Mouse (Mus musculus) liver, embryonic 11.5 days (tissue): ENCODE data around the gene Syn3. TPM values are rescaled to one million over a fixed set of nuclear protein-coding genes. Genes with fewer than 3 reads are reported as not detected.

Experiments
- ATAC-seq: fragments of 200-750 bp; cut with Nextera tagmentation; replicated peaks from 2 replicates; pipeline ENCODE4 v1.8.0; 2017; ENCODE audit warnings: moderate number of reproducible peaks, mild to moderate bottlenecking, moderate TSS enrichment, moderate library complexity; ENCODE audit not compliant: low FRiP score
- DNase-seq: peaks from one replicate; pipeline ENCODE4 v3.0.0-alpha.2; 2017; ENCODE audit warnings: low spot score
- H3K27ac ChIP-seq: fragments of 300-500 bp; sonication (generic); 2 replicates; pipeline ENCODE4 v1.5.1; 2014; ENCODE audit warnings: mild to moderate bottlenecking, low read depth, low read length, control low read depth
- H3K27me3 ChIP-seq: fragments of 300-500 bp; sonication (generic); replicated peaks from 2 replicates; pipeline ENCODE4 v1.6.1; 2014; ENCODE audit warnings: low read length, mixed read lengths; ENCODE audit not compliant: control insufficient read depth, insufficient read depth
- H3K36me3 ChIP-seq: fragments of 300-500 bp; sonication (generic); 2 replicates; pipeline ENCODE4 v1.6.1; 2014; ENCODE audit warnings: mild to moderate bottlenecking, low read length, moderate library complexity, mixed read lengths; ENCODE audit not compliant: control insufficient read depth, insufficient read depth
- H3K4me1 ChIP-seq: fragments of 300-500 bp; sonication (generic); replicated peaks from 2 replicates; pipeline ENCODE4 v1.6.1; 2014; ENCODE audit warnings: low read length, mixed read lengths; ENCODE audit not compliant: control insufficient read depth, insufficient read depth
- H3K4me2 ChIP-seq: fragments of 300-500 bp; sonication (generic); 2 replicates; pipeline ENCODE4 v1.6.1; 2014; ENCODE audit warnings: mild to moderate bottlenecking, control low read depth, moderate library complexity
- H3K4me3 ChIP-seq: fragments of 300-500 bp; sonication (generic); 2 replicates; pipeline ENCODE4 v1.5.1; 2014; ENCODE audit warnings: low read depth, low read length, control low read depth
- H3K9ac ChIP-seq: fragments of 300-500 bp; sonication (generic); 2 replicates; pipeline ENCODE4 v1.6.1; 2014; ENCODE audit warnings: low read depth, low read length, control low read depth
- H3K9me3 ChIP-seq: fragments of 300-500 bp; sonication (generic); 2 replicates; pipeline ENCODE4 v1.6.1; 2016; ENCODE audit warnings: low read length, inconsistent platforms, mixed read lengths; ENCODE audit not compliant: control insufficient read depth
- WGBS: fragments of 180-500 bp; shearing (Covaris S2); extraction: QIAGEN DNeasy Blood & Tissue Kit; methylation state at CpG from one replicate; pipeline ENCODE4 v1.1.7; 2014; 5-methylcytosine and 5-hydroxymethylcytosine counted together
- polyA plus RNA-seq: library from polyadenylated mRNA; unstranded; fragments of >200 nt; fragmentation: Nextera tagmentation; extraction: Ambion mirVana; gene quantifications from 2 replicates; pipeline ENCODE4 v1.2.1, GENCODE M21; 2014

Gene Syn3
- polyA plus RNA-seq, 1 experiment from 2014 or later = 0.58 TPM

- Histone ChIP-seq H3K9me3 (no peaks in the 10 kb centered on the region), H3K27ac (no peak overlapping the region), H3K4me3 (no peak overlapping the region), H3K4me1 (no peaks in the 10 kb centered on the region), H3K4me2 (no peak overlapping the region), H3K36me3 (no peaks in the 10 kb centered on the region), H3K27me3 (no peaks in the 10 kb centered on the region), H3K9ac (no peak overlapping the region)
- DNase-seq = no peak
- WGBS = 78% methylated on average over 5 of the region's 5 CpGs
- ATAC-seq = no peak
Observed at GRCm38 (mm10) chr10:86475270-86475669, 23.4 kb downstream of the Syn3 start.

- WGBS = 63% methylated on average over 8 of the region's 8 CpGs
- no peaks in the 10 kb centered on the region for H3K36me3 ChIP-seq
- DNase-seq = no peak
- H3K27me3 ChIP-seq = no peaks in the 10 kb centered on the region
- H3K9ac ChIP-seq = no peak overlapping the region
- no peak for ATAC-seq
- no peaks in the 10 kb centered on the region for H3K4me1 ChIP-seq
- no peak overlapping the region for H3K27ac ChIP-seq
- no peak overlapping the region for H3K4me2 ChIP-seq
- no peaks in the 10 kb centered on the region for H3K9me3 ChIP-seq
- no peak overlapping the region for H3K4me3 ChIP-seq
Observed at GRCm38 (mm10) chr10:86474176-86475154, 24.2 kb downstream of the Syn3 start.

DNA sequence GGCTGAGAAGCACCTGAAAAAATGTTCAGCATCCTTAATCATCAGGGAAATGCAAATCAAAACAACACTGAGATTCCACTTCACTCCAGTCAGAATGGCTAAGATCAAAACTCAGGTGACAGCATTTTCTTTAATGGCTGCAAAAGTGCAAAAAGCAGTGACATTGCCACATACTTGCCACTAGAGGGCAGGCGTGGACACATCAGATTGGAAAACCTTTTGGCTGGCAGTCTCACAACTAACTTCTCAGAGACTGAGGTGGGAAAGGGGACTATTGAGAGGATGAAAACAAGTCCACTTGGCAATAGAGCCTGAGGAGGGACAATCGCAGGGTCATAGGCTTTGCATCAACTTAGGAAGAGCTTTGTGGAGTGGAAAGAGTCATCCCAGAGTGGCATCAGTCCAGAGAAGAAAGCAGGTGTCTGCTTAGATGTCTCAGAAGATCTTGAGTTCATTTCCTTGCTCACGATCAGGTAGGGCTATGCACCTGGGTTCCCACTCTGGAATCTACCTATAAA, 25.0 kb downstream of the Syn3 start:
- 34% methylated on average over 3 of the region's 3 CpGs for WGBS
- no peak overlapping the region for H3K4me2 ChIP-seq
- DNase-seq = no peak
- no peaks in the 10 kb centered on the region for H3K9me3 ChIP-seq
- no peaks in the 10 kb centered on the region for H3K27me3 ChIP-seq
- H3K9ac ChIP-seq = no peak overlapping the region
- H3K4me1 ChIP-seq = no peaks in the 10 kb centered on the region
- no peaks in the 10 kb centered on the region for H3K36me3 ChIP-seq
- no peak for ATAC-seq
- H3K27ac ChIP-seq = no peak overlapping the region
- no peak overlapping the region for H3K4me3 ChIP-seq

DNA sequence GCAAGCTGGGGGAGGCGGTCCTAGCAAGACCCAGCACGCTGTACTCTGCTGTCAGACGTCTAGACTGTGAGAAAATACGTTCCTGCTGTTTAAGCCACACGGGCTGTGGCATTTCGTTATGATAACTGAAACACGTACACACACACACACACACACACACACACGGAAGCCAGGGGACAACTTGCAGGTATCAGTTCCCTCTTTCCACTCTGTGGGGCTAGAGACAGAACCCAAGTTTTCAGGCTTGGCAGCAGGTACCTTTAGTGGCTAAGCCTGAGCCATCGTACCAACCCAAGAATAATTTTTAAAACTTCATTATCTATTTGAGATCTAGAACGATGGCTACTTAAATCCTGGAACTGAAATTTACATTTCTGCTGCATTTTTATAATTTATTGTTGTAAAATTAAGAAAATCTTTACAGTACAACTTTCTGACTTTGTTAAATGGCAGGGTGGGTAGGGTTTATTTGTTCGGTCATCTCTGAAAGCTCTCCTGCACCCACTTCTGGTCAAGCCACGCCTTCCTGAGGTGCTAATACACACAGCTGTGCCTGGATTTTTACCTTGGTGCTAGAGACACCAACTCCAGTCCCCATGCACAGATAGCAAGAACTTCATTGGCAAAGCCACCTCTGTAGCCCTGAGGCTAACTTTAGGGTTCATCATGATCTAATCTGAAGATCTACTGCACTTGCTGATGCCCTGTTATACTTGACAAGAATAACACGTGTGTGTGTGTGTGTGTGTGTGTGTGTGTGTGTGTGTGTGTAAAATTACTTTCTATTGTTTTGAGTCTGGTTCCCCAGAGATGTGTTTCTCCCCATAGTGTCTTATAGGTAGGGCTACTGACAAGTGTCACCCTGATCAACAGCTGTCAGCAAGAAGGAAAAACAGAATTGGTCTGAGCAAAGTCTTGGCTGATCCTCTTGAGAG, 29.8 kb downstream of the Syn3 start:
- Histone ChIP-seq H3K27ac (no peak overlapping the region), H3K4me3 (no peak overlapping the region), H3K9ac (no peak overlapping the region), H3K27me3 (no peaks in the 10 kb centered on the region), H3K9me3 (no peaks in the 10 kb centered on the region), H3K36me3 (no peaks in the 10 kb centered on the region), H3K4me1 (no peaks in the 10 kb centered on the region), H3K4me2 (no peak overlapping the region)
- DNase-seq = no peak
- 76% methylated on average over 13 of the region's 13 CpGs for WGBS
- no peak for ATAC-seq

DNA sequence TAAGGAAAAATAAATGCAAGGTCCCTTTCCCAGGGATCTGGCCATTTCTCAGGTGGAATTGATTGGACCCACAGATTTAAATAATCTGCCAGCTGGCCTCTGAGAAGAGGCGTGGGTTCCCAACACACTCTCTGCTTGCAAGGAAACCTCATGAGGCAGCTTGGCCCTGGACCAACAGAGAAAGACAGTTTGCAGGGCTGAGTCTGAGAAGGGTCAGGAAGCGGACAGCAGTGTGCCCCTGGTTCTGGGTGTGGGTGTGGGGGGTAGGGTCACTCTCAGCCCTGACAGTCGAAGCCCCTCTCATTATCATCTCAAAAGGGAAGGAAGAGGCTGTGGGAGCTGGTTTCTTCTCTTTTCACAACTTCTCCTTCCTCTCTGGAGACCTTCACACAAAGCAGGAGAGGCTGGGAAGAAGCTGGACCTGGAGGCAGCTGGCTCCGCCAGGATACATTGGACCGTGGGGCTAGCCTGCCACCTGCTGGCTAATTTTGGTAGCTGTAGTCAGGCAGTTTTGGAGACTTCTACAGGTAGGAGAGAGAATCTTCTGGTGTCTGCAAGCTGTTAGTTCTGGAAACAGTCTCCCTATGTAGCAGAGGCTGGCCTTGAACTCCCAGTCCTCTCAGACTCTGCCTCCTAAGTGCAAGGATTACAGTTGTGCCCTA, 35.0 kb downstream of the Syn3 start:
- Histone ChIP-seq H3K27ac (no peak overlapping the region), H3K4me3 (no peak overlapping the region), H3K4me2 (no peak overlapping the region), H3K27me3 (no peaks in the 10 kb centered on the region), H3K9me3 (no peaks in the 10 kb centered on the region), H3K4me1 (no peaks in the 10 kb centered on the region), H3K36me3 (no peaks in the 10 kb centered on the region), H3K9ac (no peak overlapping the region)
- DNase-seq (peak; percentile 71), ATAC-seq (peak; percentile 43; the same call in 1 of the 2 replicates)
- WGBS = 25% methylated on average over 5 of the region's 5 CpGs

DNA sequence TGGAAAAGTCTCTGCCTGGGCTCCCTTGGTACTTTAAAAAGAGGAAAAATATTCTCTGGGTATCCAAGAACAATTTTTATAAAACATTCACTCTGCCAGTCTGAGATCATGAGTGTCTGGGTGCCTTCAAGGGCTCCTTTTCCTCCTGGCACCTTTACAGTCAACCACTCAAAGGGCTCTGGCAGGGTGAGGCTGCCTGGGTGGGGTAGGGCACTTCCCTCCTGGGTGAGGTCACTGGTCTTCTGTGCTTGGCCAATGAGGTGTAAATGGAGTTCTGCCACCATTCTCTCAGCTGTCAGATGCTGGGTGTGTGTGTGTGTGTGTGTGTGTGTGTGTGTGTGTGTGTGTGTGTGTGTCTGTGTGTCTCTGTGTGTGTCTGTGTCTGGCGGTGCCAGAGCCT, 39.1 kb downstream of the Syn3 start:
- ATAC-seq (no peak), DNase-seq (no peak)
- Histone ChIP-seq H3K4me1 (no peaks in the 10 kb centered on the region), H3K36me3 (no peaks in the 10 kb centered on the region), H3K4me3 (no peak overlapping the region), H3K4me2 (no peak overlapping the region), H3K9ac (no peak overlapping the region), H3K27ac (no peak overlapping the region), H3K9me3 (no peaks in the 10 kb centered on the region), H3K27me3 (no peaks in the 10 kb centered on the region)
- 60% methylated on average over 1 of the region's 1 CpGs for WGBS

DNA sequence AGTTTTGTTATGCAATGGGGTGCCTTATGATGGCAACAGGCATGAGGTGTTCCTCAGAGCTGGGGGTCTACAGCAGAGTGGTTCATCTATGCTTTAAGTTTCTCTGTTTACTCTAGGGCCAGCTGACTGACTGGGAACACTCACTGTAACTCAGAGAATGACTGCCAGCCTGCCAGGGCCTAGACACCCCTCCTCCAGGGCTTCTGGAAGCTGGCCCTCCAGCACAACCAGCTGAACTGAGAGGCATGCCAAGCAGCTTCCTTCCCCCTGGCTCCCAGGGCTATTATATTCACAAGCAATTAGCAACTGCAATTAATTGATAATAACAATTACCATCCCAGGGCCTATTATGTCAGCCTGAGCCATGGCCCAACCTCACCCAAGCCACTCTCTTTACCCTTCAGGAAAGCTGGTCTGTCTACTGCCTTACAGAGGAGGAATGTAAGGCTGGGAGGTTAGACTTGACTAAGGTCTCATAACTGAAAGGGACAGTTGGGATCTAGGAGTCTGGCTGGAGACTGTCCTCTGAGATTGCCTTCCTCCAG, 41.0 kb downstream of the Syn3 start:
- DNase-seq = no peak
- no peaks in the 10 kb centered on the region for H3K9me3 ChIP-seq
- H3K27me3 ChIP-seq = no peaks in the 10 kb centered on the region
- no peaks in the 10 kb centered on the region for H3K36me3 ChIP-seq
- no peak for ATAC-seq
- no peak overlapping the region for H3K9ac ChIP-seq
- no peaks in the 10 kb centered on the region for H3K4me1 ChIP-seq
- no peak overlapping the region for H3K4me2 ChIP-seq
- no peak overlapping the region for H3K27ac ChIP-seq
- no peak overlapping the region for H3K4me3 ChIP-seq

GRCm38 (mm10) chr10:86457195-86457594, 41.5 kb downstream of the Syn3 start:
- Histone ChIP-seq H3K9me3 (no peaks in the 10 kb centered on the region), H3K9ac (no peak overlapping the region), H3K27me3 (no peaks in the 10 kb centered on the region), H3K4me1 (no peaks in the 10 kb centered on the region), H3K36me3 (no peaks in the 10 kb centered on the region), H3K27ac (no peak overlapping the region), H3K4me3 (no peak overlapping the region), H3K4me2 (no peak overlapping the region)
- no peak for ATAC-seq
- no peak for DNase-seq
- WGBS = 45% methylated on average over 4 of the region's 4 CpGs
